ENCODE assay signal across 21 mouse cellular contexts in genomic region chr11:95399520-95400020, GRCm38 (mm10). TPM values are rescaled to one million over a fixed set of nuclear protein-coding genes. Genes with fewer than 3 reads are reported as not detected.
A peak's percentile ranks its signal among the peaks of the same experiment; 100 is the strongest.
DNase-seq lines count a peak whose midpoint lies in the region; ATAC-seq and TF ChIP-seq lines count a peak whose summit lies in the region.
"Had no signal": no experiment of that assay in that cellular context is flagged by ENCODE, and none has a peak within 500 bp of the region (broad histone marks: within the 10 kb centered on the region; RNA-seq: fewer than 3 reads in every experiment).

No protein-coding gene starts in this region.

- no peak overlapping the region for H3K4me3 ChIP-seq in gastrocnemius, adult 2 months
- H3K4me3 ChIP-seq in neural tube, embryonic 11.5 days (ENCODE audit: low read depth, low read length) = no peak overlapping the region
- no peak overlapping the region for H3K4me3 ChIP-seq in neural tube, embryonic 15.5 days (replicated peaks)
- H3K4me3 ChIP-seq: embryonic facial prominence, embryonic 12.5 days; hindbrain, embryonic 13.5 days; intestine, embryonic 15.5 days; liver, embryonic 13.5 days had no signal

- peak overlapping the region; percentile 81 for H3K27ac ChIP-seq in gastrocnemius, adult 2 months
- no peak overlapping the region for H3K27ac ChIP-seq in neural tube, embryonic 11.5 days (ENCODE audit: low read depth, low read length)
- H3K27ac ChIP-seq in neural tube, embryonic 15.5 days (replicated peaks) = no peak overlapping the region
- H3K27ac ChIP-seq: embryonic facial prominence, embryonic 12.5 days; hindbrain, embryonic 13.5 days; intestine, embryonic 15.5 days; liver, embryonic 13.5 days; stomach, postnatal 0 days had no signal

- DNase-seq in cerebellum, adult 9-11 months = peak; percentile 63
- no peak for DNase-seq in gastrocnemius, adult 2 months
- no peak for DNase-seq in gastrocnemius, postnatal 36 days
- DNase-seq in neural tube, embryonic 11.5 days (ENCODE audit: low spot score) = no peak
- no peak for DNase-seq in layer of hippocampus, adult 11-12 months (ENCODE audit: low spot score)
- DNase-seq: adrenal gland, postnatal 25 days; kidney, adult 8-10 months; kidney, postnatal 10 days; liver, embryonic 13.5 days; lung, adult 2 months; lung, postnatal 14 days; midbrain, embryonic 14.5 days; thymus, adult 2 months; thymus, postnatal 4 days had no signal

- H3K9ac ChIP-seq in neural tube, embryonic 11.5 days (ENCODE audit: low read length) = 0 out of 2 replicates have a peak overlapping the region, but pooled peaks have one; percentile 0
- no peak overlapping the region for H3K9ac ChIP-seq in neural tube, embryonic 15.5 days (replicated peaks)
- H3K9ac ChIP-seq: embryonic facial prominence, embryonic 12.5 days; hindbrain, embryonic 13.5 days; intestine, embryonic 15.5 days; liver, embryonic 13.5 days had no signal

- no peaks in the 10 kb centered on the region for H3K9me3 ChIP-seq in neural tube, embryonic 11.5 days (ENCODE audit: control insufficient read depth, low read length)
- H3K9me3 ChIP-seq in neural tube, embryonic 15.5 days (replicated peaks) = no peaks in the 10 kb centered on the region
- H3K9me3 ChIP-seq: embryonic facial prominence, embryonic 12.5 days; hindbrain, embryonic 13.5 days; intestine, embryonic 15.5 days; liver, embryonic 13.5 days had no signal

- H3K27me3 ChIP-seq in neural tube, embryonic 11.5 days (ENCODE audit: control insufficient read depth, insufficient read depth, low read length) = no peaks in the 10 kb centered on the region
- peaks cover 2% of the 10 kb centered on the region; the same call in 1 of the 2 replicates for H3K27me3 ChIP-seq in neural tube, embryonic 15.5 days (replicated peaks)

- no peak for ATAC-seq in cerebellum, adult (ENCODE audit: insufficient number of reproducible peaks, low FRiP score, low TSS enrichment)
- ATAC-seq in neural tube, embryonic 11.5 days (ENCODE audit: insufficient read depth, low FRiP score, low TSS enrichment) = no peak
- no peak for ATAC-seq in neural tube, embryonic 15.5 days (ENCODE audit: low FRiP score)
- ATAC-seq: forebrain, embryonic 16.5 days; intestine, embryonic 15.5 days had no signal

- WGBS in neural tube, embryonic 11.5 days = 77% methylated on average over 13 of the region's 13 CpGs
- 57% methylated on average over 13 of the region's 13 CpGs for WGBS in neural tube, embryonic 15.5 days

- TF ChIP-seq CTCF in gastrocnemius, adult 2 months (IDR thresholded peaks at IDR 0.05) = no peak

- peaks cover 3% of the 10 kb centered on the region; the same call in 1 of the 2 replicates for H3K4me1 ChIP-seq in neural tube, embryonic 11.5 days (ENCODE audit: control insufficient read depth, insufficient read depth, low read length)
- peaks cover 13% of the 10 kb centered on the region; the same call in 1 of the 2 replicates for H3K4me1 ChIP-seq in neural tube, embryonic 15.5 days
- H3K4me1 ChIP-seq: intestine, embryonic 15.5 days; liver, embryonic 13.5 days had no signal

- intact Hi-C loops in gastrocnemius, adult 2 months (cut with DNase I) = loop anchor here (2.0 to 5.0 kb wide), 2 partner anchors 33 to 78 kb away; no protein-coding TSS in a partner anchor
- intact Hi-C loops in gastrocnemius, postnatal 36 days (cut with DNase I) = loop anchor here (1.0 to 5.0 kb wide), 2 partner anchors 34 to 78 kb away; no protein-coding TSS in a partner anchor

- no peaks in the 10 kb centered on the region for H3K36me3 ChIP-seq in neural tube, embryonic 11.5 days (ENCODE audit: control insufficient read depth, insufficient read depth, low read length)
- no peaks in the 10 kb centered on the region for H3K36me3 ChIP-seq in neural tube, embryonic 15.5 days
- H3K36me3 ChIP-seq: embryonic facial prominence, embryonic 12.5 days; hindbrain, embryonic 13.5 days; intestine, embryonic 15.5 days; liver, embryonic 13.5 days had no signal

- H3K4me2 ChIP-seq in neural tube, embryonic 11.5 days (ENCODE audit: low read depth) = no peak overlapping the region
- H3K4me2 ChIP-seq in neural tube, embryonic 15.5 days = no peak overlapping the region
- H3K4me2 ChIP-seq: embryonic facial prominence, embryonic 12.5 days; hindbrain, embryonic 13.5 days; intestine, embryonic 15.5 days; liver, embryonic 13.5 days had no signal

RNA-seq across cellular contexts. Expression of gene Spop, which starts 14.3 kb away (rescaled TPM):
- 100 to 1,000 TPM; 190 to 208 TPM for total RNA-seq in gastrocnemius, adult 2 months (2021)
- total RNA-seq in gastrocnemius, postnatal 36 days (2021) = 100 to 1,000 TPM; 178 to 196 TPM
- polyA plus RNA-seq in neural tube, embryonic 11.5 days (2014; fragmentation: Nextera tagmentation; extraction: Ambion mirVana) = 132 and 137 TPM in 2 replicates
- polyA plus RNA-seq in neural tube, embryonic 15.5 days (2015; fragmentation: Nextera tagmentation; extraction: Ambion mirVana) = 224 and 233 TPM in 2 replicates

RNA-seq across cellular contexts. Expression of gene Slc35b1, which starts 15.1 kb away (rescaled TPM):
- 10 to 100 TPM; 42.4 to 49.5 TPM for total RNA-seq in gastrocnemius, adult 2 months (2021)
- 10 to 100 TPM; 39.5 to 46.8 TPM for total RNA-seq in gastrocnemius, postnatal 36 days (2021)
- 132 and 136 TPM in 2 replicates for polyA plus RNA-seq in neural tube, embryonic 11.5 days (2014; fragmentation: Nextera tagmentation; extraction: Ambion mirVana)
- 129 and 144 TPM in 2 replicates for polyA plus RNA-seq in neural tube, embryonic 15.5 days (2015; fragmentation: Nextera tagmentation; extraction: Ambion mirVana)
